Mouse (Mus musculus): ENCODE measurements around the gene Phxr2.
A peak's percentile ranks its signal among the peaks of the same experiment; 100 is the strongest.

The Phxr2 gene

DNA sequence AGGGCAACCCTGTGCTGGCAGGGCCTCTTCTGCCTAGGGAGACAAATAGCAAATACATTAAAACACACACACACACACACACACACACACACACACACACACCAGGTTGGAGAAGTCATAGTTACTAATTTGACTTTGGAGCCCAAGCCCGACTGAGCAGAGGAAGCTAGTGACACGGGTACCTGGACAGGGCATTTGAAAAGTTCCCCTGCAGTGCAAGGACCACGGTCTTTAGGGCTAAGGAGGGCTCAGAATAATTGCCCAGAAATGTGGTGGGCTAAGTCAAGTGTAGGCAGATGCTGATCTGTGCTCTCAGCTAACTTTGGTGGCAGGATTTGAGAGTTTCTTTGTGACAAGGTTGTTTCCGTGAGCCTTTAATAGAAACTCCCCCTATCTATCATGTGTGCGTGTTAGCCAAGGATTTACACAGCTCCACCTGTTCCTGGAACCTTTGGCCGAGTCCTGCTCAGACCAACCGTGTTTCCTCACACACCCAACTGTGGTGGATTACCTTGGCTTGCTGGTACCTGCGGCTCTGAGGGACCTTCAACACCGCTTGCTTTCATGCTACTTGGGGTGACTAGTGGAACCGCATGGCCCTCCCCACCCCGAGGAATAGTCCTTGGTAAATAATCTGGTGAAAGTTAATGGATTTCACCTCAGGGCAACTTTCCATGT is 6.6 kb upstream of the Phxr2 start:
- peak; percentile 43 for DNase-seq (ENCODE audit: low spot score)

- no peak for DNase-seq (ENCODE audit: low spot score)
These were observed 6.1 kb upstream of the Phxr2 start for GRCm38 (mm10) chr10:99132189-99132588.

GRCm38 (mm10) chr10:99131298-99131697 is 5.2 kb upstream of the Phxr2 start:
- DNase-seq (ENCODE audit: low spot score), result no peak

DNA sequence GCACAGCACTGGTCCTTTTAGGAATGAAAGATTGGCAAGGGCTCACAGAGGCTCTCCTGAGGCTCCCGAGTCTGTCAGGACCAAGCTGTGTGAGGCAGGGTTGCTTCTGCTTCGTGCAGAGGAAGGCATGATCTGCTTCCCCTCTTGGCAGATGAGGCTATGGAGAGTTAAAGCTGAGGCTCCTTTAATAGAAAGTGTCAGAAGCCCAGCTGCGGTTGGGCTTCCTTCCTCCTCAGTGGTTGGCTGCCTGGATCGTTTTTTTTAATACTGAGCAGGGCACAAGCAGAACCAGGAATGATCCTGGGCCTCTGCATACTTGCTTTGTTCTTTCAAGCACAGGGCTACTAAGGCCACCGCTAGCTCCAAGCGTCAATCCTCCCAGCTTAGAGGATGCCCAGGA is 4.5 kb upstream of the Phxr2 start:
- no peak for DNase-seq (ENCODE audit: low spot score)

DNA sequence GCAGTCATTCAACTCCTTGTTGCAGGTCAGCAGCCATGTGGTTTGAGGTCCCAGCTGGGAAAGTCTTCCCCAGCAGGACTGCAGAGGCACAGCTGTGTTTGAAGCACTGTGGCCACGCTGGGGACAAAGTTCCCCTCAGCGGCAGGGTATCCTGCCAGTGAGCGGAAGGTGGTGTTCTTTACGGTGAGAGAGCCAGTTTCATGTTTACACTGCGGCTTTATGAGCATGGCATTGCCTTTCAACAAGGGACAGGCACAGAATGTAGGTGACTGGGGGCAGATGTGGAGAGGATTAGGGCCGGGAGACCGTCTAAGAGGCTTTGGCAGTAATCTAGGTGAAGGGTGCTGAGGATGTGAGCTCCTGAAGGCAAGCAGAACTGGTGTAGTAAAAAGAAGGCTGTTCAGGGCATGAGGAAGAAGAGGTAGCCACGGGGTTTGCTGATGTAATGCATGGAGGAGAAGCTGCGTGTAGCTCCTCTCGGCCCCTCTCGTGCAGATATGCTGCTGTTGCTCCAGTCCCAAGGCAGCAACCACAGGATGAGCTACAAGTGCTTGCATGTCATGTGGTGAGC is 1.7 kb upstream of the Phxr2 start:
- no peak for DNase-seq (ENCODE audit: low spot score)

DNA sequence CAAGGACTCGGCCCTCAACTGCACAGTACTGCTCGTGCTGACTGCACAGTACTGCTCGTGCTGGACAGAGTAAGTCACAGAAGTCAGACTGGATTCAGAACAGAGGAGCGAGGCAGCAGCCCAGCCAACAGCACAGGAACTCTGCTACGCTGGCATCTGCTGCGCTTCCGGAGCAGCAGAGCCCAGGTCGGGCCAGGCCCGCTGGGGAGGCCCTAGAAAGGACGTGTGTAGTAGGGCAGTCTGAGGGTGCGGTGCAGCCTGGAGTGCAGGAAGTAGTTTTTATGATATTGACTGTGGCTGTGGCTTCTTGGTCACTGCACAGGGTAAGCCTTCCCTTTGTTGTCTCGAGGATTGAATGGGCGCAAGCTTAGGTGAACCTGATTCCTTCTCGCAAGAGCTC is 829 bp upstream of the Phxr2 start:
- no peak for DNase-seq (ENCODE audit: low spot score)

DNA sequence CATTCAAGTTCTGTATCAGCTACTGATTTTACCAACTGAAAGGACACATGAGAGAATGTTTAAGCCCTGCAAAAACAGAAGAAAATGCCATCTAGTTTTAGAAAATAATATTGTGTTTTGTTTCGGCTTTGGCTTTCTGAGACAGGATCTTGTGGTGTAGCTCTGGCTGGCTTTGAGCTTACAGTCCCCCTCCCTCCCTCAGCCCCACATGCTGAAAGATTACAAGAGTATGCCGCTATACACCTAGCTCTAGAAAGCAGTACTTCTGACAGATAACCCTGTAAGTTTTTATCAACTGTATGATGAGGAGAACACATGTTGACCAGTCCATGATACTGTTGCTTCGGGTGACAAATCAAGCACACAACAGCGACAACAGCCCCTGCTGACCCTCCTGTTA is 6.7 kb downstream of the Phxr2 start:
- no peak for DNase-seq (ENCODE audit: low spot score)

DNA sequence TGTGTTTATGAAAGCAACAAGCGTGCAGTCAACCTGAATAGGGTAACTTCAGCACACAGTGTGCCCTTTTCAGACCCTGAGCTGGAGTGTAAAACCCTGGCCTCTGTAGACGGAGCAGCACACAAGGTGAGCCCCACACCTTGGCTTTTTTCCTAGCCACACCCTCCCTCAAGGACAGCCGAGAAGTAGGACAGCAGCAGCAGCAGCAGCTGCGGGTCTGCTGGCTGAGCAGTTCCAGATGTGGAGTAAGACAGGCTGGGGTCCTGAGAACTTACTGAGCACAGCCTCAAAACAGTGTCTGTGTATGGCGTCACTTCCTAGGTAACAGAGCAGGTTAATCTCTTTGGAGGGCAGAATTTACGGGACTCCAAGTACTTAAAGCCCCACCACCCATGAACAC is 7.4 kb downstream of the Phxr2 start:
- no peak for DNase-seq (ENCODE audit: low spot score)

- no peak for DNase-seq (ENCODE audit: low spot score)
These were observed 8.2 kb downstream of the Phxr2 start for GRCm38 (mm10) chr10:99117876-99118275.

GRCm38 (mm10) chr10:99116650-99117615 is 9.2 kb downstream of the Phxr2 start:
- no peak for DNase-seq (ENCODE audit: low spot score)

DNA sequence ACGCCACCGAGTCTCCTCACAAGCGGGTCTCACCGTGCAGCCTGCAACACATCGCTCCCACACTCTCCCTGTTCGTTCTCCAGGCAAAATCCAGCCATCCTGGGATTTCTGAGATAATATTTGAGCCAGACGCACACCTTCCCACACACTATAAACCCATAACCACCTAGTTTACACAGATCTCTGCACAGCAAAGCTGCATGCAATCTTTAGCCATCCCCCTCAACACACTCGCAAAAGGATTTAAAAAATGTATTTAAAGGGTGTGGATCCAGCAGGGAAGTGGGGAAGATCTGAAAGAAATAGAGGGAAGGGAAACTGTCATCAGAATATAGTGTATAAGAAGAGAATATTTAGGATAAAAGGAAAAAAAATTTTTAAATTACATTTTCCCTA is 9.9 kb downstream of the Phxr2 start:
- DNase-seq (ENCODE audit: low spot score), result no peak

- no peak for DNase-seq (ENCODE audit: low spot score)
These were observed 10.5 kb downstream of the Phxr2 start for GRCm38 (mm10) chr10:99115471-99116236.

- no peak for DNase-seq (ENCODE audit: low spot score)
These were observed 11.8 kb downstream of the Phxr2 start for GRCm38 (mm10) chr10:99114295-99114694.

GRCm38 (mm10) chr10:99113533-99113932 is 12.6 kb downstream of the Phxr2 start:
- no peak for DNase-seq (ENCODE audit: low spot score)

DNA sequence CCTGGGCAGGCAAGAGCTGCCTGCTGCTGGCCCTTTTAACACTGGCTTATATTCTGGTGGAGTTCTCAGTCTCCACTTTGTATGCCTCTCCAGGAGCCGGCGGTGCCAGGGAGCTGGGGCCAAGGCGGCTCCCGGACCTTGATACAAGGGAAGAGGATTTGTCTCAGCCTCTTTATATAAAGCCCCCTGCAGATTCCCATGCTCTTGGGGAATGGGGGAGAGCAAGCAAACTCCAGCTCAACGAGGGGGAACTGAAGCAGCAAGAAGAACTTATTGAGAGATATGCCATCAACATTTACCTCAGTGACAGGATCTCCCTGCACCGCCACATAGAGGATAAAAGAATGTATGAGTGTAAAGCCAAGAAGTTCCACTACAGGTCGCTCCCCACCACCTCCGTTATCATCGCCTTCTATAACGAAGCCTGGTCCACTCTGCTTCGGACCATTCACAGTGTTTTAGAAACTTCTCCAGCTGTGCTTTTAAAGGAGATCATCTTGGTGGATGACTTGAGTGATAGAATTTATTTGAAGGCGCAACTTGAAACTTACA is 17.6 kb downstream of the Phxr2 start:
- no peak for DNase-seq (ENCODE audit: low spot score)

DNA sequence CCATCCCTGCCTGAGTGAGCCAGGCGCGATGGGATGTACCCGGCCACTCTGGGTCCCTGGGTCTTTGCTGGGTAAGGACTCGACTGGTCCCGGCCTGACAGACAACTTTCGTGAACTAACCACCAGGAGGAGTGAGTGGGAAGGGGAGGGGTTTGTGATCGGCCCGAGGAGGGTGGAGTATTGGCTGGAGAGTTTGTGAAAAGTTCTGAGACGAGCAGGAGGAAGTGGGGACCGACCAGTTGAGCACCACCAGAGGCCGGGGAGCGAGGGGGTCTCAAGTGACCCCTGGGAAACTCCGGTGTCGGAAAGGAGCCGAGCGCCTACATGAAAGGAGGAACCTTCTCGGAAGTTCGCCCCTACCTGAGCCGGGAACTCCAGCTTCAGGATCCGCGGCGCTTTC is 18.2 kb downstream of the Phxr2 start, which contains the start of gene Galnt4:
Galnt4 (plus strand) TSS at position 196 of the 400 bp plus-strand sequence.
- DNase-seq (ENCODE audit: low spot score), result peak; percentile 85

DNA sequence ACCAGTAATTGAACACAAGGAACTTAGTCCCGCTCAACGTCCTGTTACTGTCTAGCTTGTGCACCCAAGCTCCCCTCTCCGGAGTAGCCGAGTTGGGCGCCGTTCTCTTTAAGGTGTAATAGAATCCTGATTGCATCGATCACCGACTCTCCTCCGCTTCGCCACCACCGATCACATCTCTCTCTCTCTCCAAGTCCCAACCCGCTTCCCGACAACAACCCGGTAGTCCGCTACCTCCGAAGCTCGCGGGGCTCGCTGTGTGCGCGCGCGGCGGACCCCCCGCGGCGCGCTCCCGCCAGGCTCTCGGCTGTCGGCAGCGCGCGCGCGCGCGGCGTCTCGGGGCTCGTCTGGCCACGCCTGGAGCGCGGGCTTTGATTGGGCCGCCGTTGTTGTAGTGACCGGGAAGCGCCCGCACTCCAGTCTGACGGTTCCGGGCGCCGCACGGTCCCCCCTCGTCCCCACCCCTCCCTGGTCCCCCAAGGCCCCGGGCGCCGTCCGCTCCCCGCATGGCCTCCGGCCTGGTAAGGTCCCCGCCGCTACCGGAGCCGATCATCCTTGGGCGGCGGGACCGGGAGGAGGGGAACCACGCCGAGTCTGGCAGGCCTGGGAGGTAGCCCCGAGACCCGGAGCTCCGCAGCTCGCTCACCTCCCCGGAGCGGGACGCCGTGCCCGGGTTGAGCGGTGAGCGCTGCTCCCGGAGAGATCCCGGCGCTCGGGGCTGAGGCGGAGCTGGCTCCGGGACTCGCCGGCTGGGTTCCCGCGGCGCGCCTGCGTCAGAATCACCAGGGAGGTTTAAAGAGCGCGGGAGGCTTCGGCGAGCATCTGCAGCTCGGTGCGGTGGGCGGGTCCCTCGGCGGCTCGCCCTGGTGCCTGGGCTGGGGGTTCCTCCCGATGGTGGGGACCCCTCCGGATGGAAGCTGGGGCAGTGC is 19.2 kb downstream of the Phxr2 start, which contains the start of gene Poc1b:
Poc1b (plus strand) TSS at position 334 of the 929 bp plus-strand sequence.
- DNase-seq (ENCODE audit: low spot score), result peak; percentile 87

GRCm38 (mm10) chr10:99106311-99106702 is 19.8 kb downstream of the Phxr2 start:
- DNase-seq (ENCODE audit: low spot score), result no peak

GRCm38 (mm10) chr10:99105522-99105921 is 20.6 kb downstream of the Phxr2 start:
- no peak for DNase-seq (ENCODE audit: low spot score)

GRCm38 (mm10) chr10:99097374-99097773 is 28.8 kb downstream of the Phxr2 start:
- DNase-seq (ENCODE audit: low spot score), result peak; percentile 38

- DNase-seq (ENCODE audit: low spot score), result no peak
These were observed 31.0 kb downstream of the Phxr2 start for GRCm38 (mm10) chr10:99095114-99095513.

Data from urinary bladder, postnatal 14 days (tissue).